Mouse (Mus musculus): ENCODE data around the gene Msl2. TPM values are rescaled to one million over a fixed set of nuclear protein-coding genes. Genes with fewer than 3 reads are reported as not detected.

Msl2 gene
- polyA plus RNA-seq (2014; fragmentation: Nextera tagmentation; extraction: Ambion mirVana) = 5.7 and 6.7 TPM in 2 replicates

GRCm38 (mm10) chr9:101073987-101074331, at the start of gene Msl2:
Msl2 (plus strand) TSS chr9:101074101.
- Histone ChIP-seq H3K27me3 (ENCODE audit: control insufficient read depth, insufficient read depth, low read length) (no peaks in the 10 kb centered on the region), H3K36me3 (ENCODE audit: control insufficient read depth, insufficient read depth, low read length) (no peaks in the 10 kb centered on the region), H3K27ac (replicated peaks; ENCODE audit: low read depth, low read length) (peak within 1 kb of the TSS; percentile 97), H3K4me1 (ENCODE audit: control insufficient read depth, insufficient read depth, low read length) (peaks cover 14% of the 10 kb centered on the region), H3K9ac (ENCODE audit: low read length) (peak within 1 kb of the TSS; percentile 97), H3K9me3 (ENCODE audit: control insufficient read depth, low read length) (no peaks in the 10 kb centered on the region), H3K4me3 (ENCODE audit: low read depth, low read length) (peak within 1 kb of the TSS; percentile 97), H3K4me2 (ENCODE audit: low read depth, severe bottlenecking) (peak within 1 kb of the TSS; percentile 87)
- no peak for DNase-seq (ENCODE audit: low spot score)
- 0% methylated on average over 20 of the region's 43 CpGs for WGBS
- ATAC-seq (ENCODE audit: insufficient number of reproducible peaks, low FRiP score, low TSS enrichment, low read depth) = peak; percentile 61; the same call in 1 of the 2 replicates

GRCm38 (mm10) chr9:101033761-101034447, 40.0 kb upstream of the Msl2 start:
- no peaks in the 10 kb centered on the region for H3K9me3 ChIP-seq (ENCODE audit: control insufficient read depth, low read length)
- H3K27me3 ChIP-seq (ENCODE audit: control insufficient read depth, insufficient read depth, low read length) = no peaks in the 10 kb centered on the region
- H3K4me1 ChIP-seq (ENCODE audit: control insufficient read depth, insufficient read depth, low read length) = peaks cover 3% of the 10 kb centered on the region; the same call in 1 of the 2 replicates
- peak overlapping the region; percentile 41 for H3K4me3 ChIP-seq (ENCODE audit: low read depth, low read length)
- DNase-seq (ENCODE audit: low spot score) = peak; percentile 37
- peak overlapping the region; percentile 27; the same call in 1 of the 2 replicates for H3K9ac ChIP-seq (ENCODE audit: low read length)
- no peaks in the 10 kb centered on the region for H3K36me3 ChIP-seq (ENCODE audit: control insufficient read depth, insufficient read depth, low read length)
- H3K27ac ChIP-seq (replicated peaks; ENCODE audit: low read depth, low read length) = peak overlapping the region; percentile 92
- 6% methylated on average over 14 of the region's 14 CpGs for WGBS
- peak overlapping the region; percentile 55 for H3K4me2 ChIP-seq (ENCODE audit: low read depth, severe bottlenecking)
- no peak for ATAC-seq (ENCODE audit: insufficient number of reproducible peaks, low FRiP score, low TSS enrichment, low read depth)

DNA sequence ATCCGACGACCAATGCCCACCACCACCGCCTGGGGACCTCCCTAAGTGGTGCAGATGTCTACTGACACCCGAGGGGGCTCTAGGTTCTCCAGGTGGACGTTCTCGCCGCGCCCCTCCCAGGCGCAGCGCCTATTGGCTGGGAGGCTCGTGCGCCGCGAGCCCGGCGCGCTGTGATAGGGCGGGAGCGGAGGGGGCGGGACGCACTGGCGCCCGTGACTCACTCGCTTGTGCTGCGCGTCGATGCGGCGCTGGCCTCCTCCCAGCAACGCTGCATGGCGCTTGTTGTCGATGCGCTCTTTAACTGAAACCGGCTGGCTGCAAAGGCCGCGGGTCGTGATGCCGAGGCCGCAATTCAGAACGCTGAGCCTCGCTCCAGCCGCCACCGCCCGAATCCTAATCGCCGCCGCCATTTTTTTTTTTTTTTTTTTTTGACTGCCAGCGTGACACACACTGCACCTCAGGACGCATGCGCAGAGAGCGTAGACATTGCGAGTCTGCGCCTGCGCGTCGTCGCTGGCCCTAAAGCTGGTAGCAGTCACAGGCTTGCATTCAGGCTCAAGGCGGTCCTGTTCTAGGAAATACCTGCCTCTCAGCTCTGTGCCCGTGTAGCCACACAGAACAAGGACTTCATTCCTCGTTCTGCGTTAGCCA, 39.3 kb upstream of the Msl2 start, which contains the start of gene Pccb:
TSS of gene Pccb (minus strand) at position 451 of the 651 bp plus-strand sequence.
- WGBS = under 1% methylated on average over 61 of the region's 61 CpGs
- Histone ChIP-seq H3K27me3 (ENCODE audit: control insufficient read depth, insufficient read depth, low read length) (no peaks in the 10 kb centered on the region), H3K4me1 (ENCODE audit: control insufficient read depth, insufficient read depth, low read length) (peaks cover 3% of the 10 kb centered on the region; the same call in 1 of the 2 replicates), H3K9ac (ENCODE audit: low read length) (peak within 1 kb of the TSS; percentile 64), H3K36me3 (ENCODE audit: control insufficient read depth, insufficient read depth, low read length) (no peaks in the 10 kb centered on the region), H3K27ac (replicated peaks; ENCODE audit: low read depth, low read length) (peak within 1 kb of the TSS; percentile 92), H3K4me3 (ENCODE audit: low read depth, low read length) (peak within 1 kb of the TSS; percentile 41), H3K9me3 (ENCODE audit: control insufficient read depth, low read length) (no peaks in the 10 kb centered on the region), H3K4me2 (ENCODE audit: low read depth, severe bottlenecking) (peak within 1 kb of the TSS; percentile 55)
- DNase-seq (ENCODE audit: low spot score) = peak; percentile 97
- ATAC-seq (ENCODE audit: insufficient number of reproducible peaks, low FRiP score, low TSS enrichment, low read depth) = peak; percentile 98

DNA sequence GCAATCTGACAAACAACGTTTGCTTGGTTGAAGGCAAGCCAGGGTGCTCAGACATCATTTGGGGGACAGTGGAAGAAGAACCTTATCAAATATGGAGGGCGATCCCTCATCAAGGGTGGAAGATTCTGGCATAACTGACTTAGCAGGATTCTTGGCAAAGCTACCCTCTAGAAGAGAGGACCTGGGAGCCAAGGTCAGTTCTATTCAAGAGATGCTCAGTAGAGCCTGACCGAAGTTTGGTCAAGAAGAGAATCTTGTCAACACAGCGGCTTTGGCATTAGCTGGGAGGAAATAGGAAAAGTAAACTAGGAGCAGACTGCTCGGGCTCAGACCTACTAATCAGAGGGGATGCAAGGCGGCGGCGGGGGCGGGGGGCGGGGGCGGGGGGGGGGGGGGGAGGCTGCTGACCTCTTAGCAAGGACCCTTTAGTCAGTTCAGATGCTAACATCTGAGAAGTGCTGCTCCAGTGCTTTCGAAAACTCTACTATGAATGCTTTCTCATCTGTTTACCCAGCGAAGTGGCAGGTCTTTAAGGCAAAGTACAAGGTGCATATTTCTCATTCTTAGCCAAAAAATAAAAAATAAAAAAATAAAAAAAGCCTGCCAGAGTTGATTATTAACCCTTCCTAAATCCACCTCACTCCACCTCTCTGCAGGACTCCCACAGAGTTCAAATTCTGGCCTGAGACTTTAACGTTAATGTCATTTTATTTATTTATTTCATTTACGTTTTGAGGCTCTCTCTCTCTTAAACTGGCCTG, 37.9 kb upstream of the Msl2 start:
- 82% methylated on average over 13 of the region's 15 CpGs for WGBS
- Histone ChIP-seq H3K27ac (replicated peaks; ENCODE audit: low read depth, low read length) (no peak overlapping the region), H3K9me3 (ENCODE audit: control insufficient read depth, low read length) (no peaks in the 10 kb centered on the region), H3K4me1 (ENCODE audit: control insufficient read depth, insufficient read depth, low read length) (peaks cover 3% of the 10 kb centered on the region; the same call in 1 of the 2 replicates), H3K27me3 (ENCODE audit: control insufficient read depth, insufficient read depth, low read length) (no peaks in the 10 kb centered on the region), H3K9ac (ENCODE audit: low read length) (no peak overlapping the region), H3K4me2 (ENCODE audit: low read depth, severe bottlenecking) (no peak overlapping the region), H3K4me3 (ENCODE audit: low read depth, low read length) (no peak overlapping the region), H3K36me3 (ENCODE audit: control insufficient read depth, insufficient read depth, low read length) (no peaks in the 10 kb centered on the region)
- no peak for ATAC-seq (ENCODE audit: insufficient number of reproducible peaks, low FRiP score, low TSS enrichment, low read depth)
- no peak for DNase-seq (ENCODE audit: low spot score)

GRCm38 (mm10) chr9:101036876-101037275, 37.0 kb upstream of the Msl2 start:
- H3K9me3 ChIP-seq (ENCODE audit: control insufficient read depth, low read length) = no peaks in the 10 kb centered on the region
- no peak for ATAC-seq (ENCODE audit: insufficient number of reproducible peaks, low FRiP score, low TSS enrichment, low read depth)
- H3K9ac ChIP-seq (ENCODE audit: low read length) = no peak overlapping the region
- H3K4me2 ChIP-seq (ENCODE audit: low read depth, severe bottlenecking) = no peak overlapping the region
- no peak overlapping the region for H3K27ac ChIP-seq (replicated peaks; ENCODE audit: low read depth, low read length)
- H3K36me3 ChIP-seq (ENCODE audit: control insufficient read depth, insufficient read depth, low read length) = no peaks in the 10 kb centered on the region
- H3K27me3 ChIP-seq (ENCODE audit: control insufficient read depth, insufficient read depth, low read length) = no peaks in the 10 kb centered on the region
- no peak for DNase-seq (ENCODE audit: low spot score)
- H3K4me1 ChIP-seq (ENCODE audit: control insufficient read depth, insufficient read depth, low read length) = peaks cover 3% of the 10 kb centered on the region; the same call in 1 of the 2 replicates
- 82% methylated on average over 2 of the region's 2 CpGs for WGBS
- no peak overlapping the region for H3K4me3 ChIP-seq (ENCODE audit: low read depth, low read length)

GRCm38 (mm10) chr9:101037396-101037795, 36.5 kb upstream of the Msl2 start:
- H3K4me2 ChIP-seq (ENCODE audit: low read depth, severe bottlenecking) = no peak overlapping the region
- H3K36me3 ChIP-seq (ENCODE audit: control insufficient read depth, insufficient read depth, low read length) = no peaks in the 10 kb centered on the region
- 45% methylated on average over 7 of the region's 7 CpGs for WGBS
- no peaks in the 10 kb centered on the region for H3K27me3 ChIP-seq (ENCODE audit: control insufficient read depth, insufficient read depth, low read length)
- no peak overlapping the region for H3K27ac ChIP-seq (replicated peaks; ENCODE audit: low read depth, low read length)
- no peaks in the 10 kb centered on the region for H3K9me3 ChIP-seq (ENCODE audit: control insufficient read depth, low read length)
- DNase-seq (ENCODE audit: low spot score) (no peak), ATAC-seq (ENCODE audit: insufficient number of reproducible peaks, low FRiP score, low TSS enrichment, low read depth) (no peak)
- H3K9ac ChIP-seq (ENCODE audit: low read length) = no peak overlapping the region
- H3K4me1 ChIP-seq (ENCODE audit: control insufficient read depth, insufficient read depth, low read length) = peaks cover 3% of the 10 kb centered on the region; the same call in 1 of the 2 replicates
- no peak overlapping the region for H3K4me3 ChIP-seq (ENCODE audit: low read depth, low read length)

DNA sequence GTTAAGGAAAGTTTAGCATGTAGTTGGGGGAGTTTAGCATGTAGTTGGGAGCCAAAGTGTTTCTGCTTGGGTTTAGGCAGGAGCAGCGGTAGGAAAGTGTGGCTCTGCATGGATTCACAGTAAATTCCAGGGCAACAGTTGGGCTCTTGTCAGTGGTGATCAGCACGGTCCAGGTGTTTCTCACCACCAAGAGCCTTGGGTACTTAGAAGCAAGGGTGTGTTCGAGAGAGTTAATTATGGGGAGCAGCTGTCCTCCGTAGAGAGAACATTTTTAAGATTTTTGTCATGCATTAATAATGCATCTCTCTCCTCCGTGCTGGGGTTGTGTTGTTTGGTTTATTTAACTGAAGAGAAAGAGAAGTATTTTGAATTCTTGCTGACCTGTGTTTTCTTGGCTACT, 35.3 kb upstream of the Msl2 start:
- peaks cover 2% of the 10 kb centered on the region; the same call in 1 of the 2 replicates for H3K4me1 ChIP-seq (ENCODE audit: control insufficient read depth, insufficient read depth, low read length)
- no peaks in the 10 kb centered on the region for H3K27me3 ChIP-seq (ENCODE audit: control insufficient read depth, insufficient read depth, low read length)
- DNase-seq (ENCODE audit: low spot score) = no peak
- no peak overlapping the region for H3K27ac ChIP-seq (replicated peaks; ENCODE audit: low read depth, low read length)
- WGBS = 73% methylated on average over 5 of the region's 5 CpGs
- no peak overlapping the region for H3K9ac ChIP-seq (ENCODE audit: low read length)
- no peaks in the 10 kb centered on the region for H3K36me3 ChIP-seq (ENCODE audit: control insufficient read depth, insufficient read depth, low read length)
- ATAC-seq (ENCODE audit: insufficient number of reproducible peaks, low FRiP score, low TSS enrichment, low read depth) = no peak
- no peak overlapping the region for H3K4me2 ChIP-seq (ENCODE audit: low read depth, severe bottlenecking)
- no peaks in the 10 kb centered on the region for H3K9me3 ChIP-seq (ENCODE audit: control insufficient read depth, low read length)
- no peak overlapping the region for H3K4me3 ChIP-seq (ENCODE audit: low read depth, low read length)

GRCm38 (mm10) chr9:101041508-101041907, 32.4 kb upstream of the Msl2 start:
- H3K9ac ChIP-seq (ENCODE audit: low read length) = no peak overlapping the region
- 81% methylated on average over 5 of the region's 5 CpGs for WGBS
- DNase-seq (ENCODE audit: low spot score) (no peak), ATAC-seq (ENCODE audit: insufficient number of reproducible peaks, low FRiP score, low TSS enrichment, low read depth) (no peak)
- H3K4me1 ChIP-seq (ENCODE audit: control insufficient read depth, insufficient read depth, low read length) = no peaks in the 10 kb centered on the region
- H3K27me3 ChIP-seq (ENCODE audit: control insufficient read depth, insufficient read depth, low read length) = no peaks in the 10 kb centered on the region
- H3K36me3 ChIP-seq (ENCODE audit: control insufficient read depth, insufficient read depth, low read length) = no peaks in the 10 kb centered on the region
- H3K4me2 ChIP-seq (ENCODE audit: low read depth, severe bottlenecking) = no peak overlapping the region
- no peaks in the 10 kb centered on the region for H3K9me3 ChIP-seq (ENCODE audit: control insufficient read depth, low read length)
- H3K27ac ChIP-seq (replicated peaks; ENCODE audit: low read depth, low read length) = no peak overlapping the region
- H3K4me3 ChIP-seq (ENCODE audit: low read depth, low read length) = no peak overlapping the region
